Mouse (Mus musculus) gastrocnemius, postnatal 4 days (tissue): ENCODE data around the gene Cct3. TPM values are rescaled to one million over a fixed set of nuclear protein-coding genes. Genes with fewer than 3 reads are reported as not detected.
"Not testable (repeated sequence)": the region's sequence is repeated elsewhere in the genome, so short reads cannot be mapped to it uniquely, and the experiment has no call there.

ENCODE experiments used
- DNase-seq, 2 experiments: peaks; one replicate each; pipeline ENCODE4 v3.0.0; 2021 to 2022; ENCODE audit warnings: low spot score in 2 of 2, mixed read lengths in 2 of 2
- total RNA-seq, 2 experiments: library from RNA; stranded (reverse); gene quantifications; 2 replicates each; pipeline ENCODE4 v1.2.3; 2021

The Cct3 gene
- total RNA-seq, 2 experiments from 2014 or later = 231 to 248 TPM

DNA sequence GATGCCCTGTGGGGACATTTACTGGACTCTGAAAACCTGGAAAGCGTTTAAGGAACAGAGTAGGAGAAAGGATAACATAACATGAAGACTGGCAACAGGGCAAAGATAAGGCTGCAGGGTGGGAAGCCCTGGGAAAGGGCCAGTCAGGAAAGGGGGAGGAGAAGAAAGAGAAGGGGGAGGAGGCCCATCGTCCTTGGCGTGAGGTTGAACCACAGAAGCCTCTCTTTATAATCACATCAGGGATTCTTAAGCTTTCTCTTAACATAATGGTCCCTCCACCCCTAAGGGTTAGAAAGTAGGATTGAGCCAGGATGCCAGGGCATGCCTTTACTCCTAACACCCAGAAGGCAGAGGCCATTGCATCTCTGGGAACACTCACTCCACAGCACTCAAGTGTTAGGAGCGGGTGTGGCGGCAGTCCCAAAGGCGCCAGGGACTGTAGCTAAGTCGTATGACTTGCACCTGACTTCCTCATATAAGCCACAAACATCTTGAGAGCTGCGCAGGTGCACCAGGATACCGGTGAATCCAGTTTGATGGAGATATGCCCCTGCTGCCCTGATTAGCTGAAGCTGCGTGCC lies 8.7 kb upstream of the Cct3 start:
- DNase-seq = not testable (repeated sequence)

- DNase-seq = no peak
Observed at GRCm38 (mm10) chr3:88291970-88292369, 4.9 kb upstream of the Cct3 start.

- DNase-seq = not testable (repeated sequence)
Observed at GRCm38 (mm10) chr3:88295272-88295671, 1.6 kb upstream of the Cct3 start.

DNA sequence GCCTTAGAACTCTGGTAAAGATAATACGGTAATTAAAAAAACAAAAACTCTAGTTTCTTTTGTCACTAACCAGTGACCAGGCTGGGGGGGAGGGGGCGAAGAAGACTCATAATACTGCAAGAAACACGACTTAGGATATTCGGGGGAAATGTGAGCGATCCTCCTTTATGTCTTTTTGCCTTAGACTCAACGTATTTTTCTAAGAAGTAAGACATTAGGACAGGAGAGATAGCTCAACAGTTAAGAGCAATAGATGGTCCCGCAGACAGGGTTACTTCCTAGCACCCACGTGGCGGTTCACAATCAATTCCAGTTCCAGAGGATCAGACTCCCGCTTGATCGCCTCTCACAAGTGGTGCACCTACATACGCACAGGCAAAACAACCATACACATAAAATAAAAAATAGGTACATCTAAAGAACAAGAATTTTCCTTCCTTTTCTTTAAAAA lies 781 bp upstream of the Cct3 start:
- DNase-seq = no peak

DNA sequence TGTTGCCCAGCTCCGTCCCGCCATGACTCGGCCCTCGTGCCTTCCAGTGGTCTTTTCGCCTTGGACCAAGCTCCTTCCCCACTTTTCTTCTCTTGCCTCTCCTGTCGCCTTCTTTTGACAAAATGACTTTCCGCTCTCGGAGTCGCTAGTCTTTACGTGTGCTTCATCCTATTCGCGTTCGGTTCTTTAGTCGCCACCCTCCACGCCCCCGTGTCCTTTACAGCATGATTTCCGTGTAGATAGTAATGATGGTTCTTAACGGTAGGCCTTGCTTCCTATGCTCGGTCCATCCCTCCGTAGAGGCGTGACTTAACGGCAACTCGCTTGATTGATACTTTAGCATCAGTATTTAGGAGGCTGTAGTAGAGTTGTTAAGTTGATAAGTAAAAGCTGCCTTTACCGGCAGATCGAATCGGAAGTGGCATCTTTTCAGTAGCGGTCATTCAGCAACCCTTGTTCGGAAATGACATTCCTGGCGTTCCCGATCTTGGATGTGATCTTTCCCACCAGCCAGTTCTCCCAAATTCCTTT lies 470 bp downstream of the Cct3 start:
- DNase-seq = no peak

- DNase-seq = no peak
Observed at GRCm38 (mm10) chr3:88299172-88299571, 2.3 kb downstream of the Cct3 start.

DNA sequence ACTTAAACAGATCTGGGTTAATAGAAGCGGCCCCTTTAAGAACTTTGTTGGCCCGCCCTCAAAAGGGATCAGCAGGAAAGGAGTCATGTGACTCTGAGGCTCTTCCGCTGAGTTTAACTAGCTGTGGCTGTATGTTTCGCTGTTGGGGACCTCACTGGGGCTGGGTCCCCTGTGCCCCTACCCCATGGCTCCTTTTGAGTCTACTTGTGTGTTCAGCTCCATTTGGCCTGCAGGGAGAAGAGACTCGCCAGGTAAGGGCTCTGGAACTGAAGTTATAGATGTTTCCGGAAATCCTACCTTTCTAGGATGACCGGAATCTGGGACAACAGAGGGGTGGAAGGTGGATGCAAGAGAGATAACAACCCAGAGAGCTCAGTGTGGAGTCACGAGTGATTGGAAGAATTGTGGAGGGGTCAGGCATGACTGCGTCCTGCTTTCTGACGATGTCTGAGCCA lies 28.1 kb downstream of the Cct3 start, which contains the start of gene Glmp:
Gene Glmp (plus strand): TSS at position 73 of the 455 bp plus-strand sequence.
- peak in 1 of 2 experiments; percentile 63 for DNase-seq

DNA sequence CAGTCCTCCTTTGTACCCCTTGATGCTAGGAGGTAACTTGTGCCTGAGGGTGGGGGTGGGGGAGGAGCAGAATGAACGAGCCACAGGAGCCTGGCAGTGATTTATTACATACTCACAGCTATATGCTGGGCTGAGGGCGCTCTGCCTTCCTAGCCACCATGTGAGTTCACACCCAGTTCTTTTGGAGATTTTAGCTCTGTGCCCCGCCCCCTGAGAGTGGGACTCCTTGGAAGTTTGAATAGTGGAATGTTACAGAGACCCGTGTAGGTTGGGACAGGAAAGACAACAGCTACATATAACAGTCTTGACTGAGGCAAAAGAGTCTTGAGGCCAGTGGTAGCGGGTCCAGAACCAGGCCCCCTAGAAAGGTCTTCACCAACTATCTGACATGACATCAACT lies 32.0 kb downstream of the Cct3 start:
- DNase-seq = no peak

DNA sequence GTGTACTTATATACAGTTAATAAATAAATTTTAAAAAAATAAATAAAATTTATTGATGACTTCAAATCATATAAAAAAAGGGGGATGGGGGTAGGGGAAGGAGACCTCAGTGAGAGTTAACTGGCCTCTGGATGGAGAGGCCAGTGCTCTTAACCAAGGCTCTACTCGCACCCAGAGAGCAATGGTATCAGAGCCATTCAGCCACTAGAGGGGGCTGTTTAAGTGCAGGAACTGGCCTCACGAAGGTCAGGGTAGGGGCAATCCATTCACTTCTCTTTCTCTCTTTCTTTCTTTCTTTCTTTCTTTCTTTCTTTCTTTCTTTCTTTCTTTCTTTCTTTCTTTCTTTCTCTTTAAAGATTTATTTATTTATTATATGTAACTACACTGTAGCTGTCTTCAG lies 34.4 kb downstream of the Cct3 start:
- DNase-seq = no peak

DNA sequence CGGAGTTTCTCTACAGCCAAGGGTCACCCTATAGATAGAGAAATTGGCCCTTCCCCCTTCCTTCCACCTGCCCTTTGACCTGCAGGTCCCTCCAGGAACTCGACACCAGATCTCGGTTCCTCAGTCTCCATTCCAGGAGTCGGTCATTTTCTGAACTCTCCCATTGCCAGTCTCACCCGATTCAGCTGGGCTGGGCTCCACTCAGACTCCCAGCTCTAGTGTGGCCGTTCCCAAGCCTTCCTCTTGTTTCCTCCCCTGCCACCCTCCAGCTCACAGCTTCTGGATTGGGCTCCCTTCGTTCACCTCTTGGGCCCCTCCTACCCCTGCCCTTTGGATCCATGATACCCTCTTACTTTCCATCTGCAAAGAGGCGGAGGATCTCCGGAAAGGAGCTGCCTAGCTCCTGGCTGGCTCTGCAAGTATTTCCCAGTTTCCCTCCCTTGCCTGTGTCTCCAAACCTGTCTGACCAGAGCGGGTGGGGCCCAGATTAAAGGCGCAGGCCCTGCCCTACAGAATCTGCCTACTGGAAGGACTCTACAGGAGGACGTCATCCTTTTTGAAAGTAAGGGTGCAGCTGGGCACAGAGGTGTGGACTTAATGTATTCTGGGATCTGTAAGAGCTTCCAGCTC lies 37.2 kb downstream of the Cct3 start:
- DNase-seq = no peak

DNA sequence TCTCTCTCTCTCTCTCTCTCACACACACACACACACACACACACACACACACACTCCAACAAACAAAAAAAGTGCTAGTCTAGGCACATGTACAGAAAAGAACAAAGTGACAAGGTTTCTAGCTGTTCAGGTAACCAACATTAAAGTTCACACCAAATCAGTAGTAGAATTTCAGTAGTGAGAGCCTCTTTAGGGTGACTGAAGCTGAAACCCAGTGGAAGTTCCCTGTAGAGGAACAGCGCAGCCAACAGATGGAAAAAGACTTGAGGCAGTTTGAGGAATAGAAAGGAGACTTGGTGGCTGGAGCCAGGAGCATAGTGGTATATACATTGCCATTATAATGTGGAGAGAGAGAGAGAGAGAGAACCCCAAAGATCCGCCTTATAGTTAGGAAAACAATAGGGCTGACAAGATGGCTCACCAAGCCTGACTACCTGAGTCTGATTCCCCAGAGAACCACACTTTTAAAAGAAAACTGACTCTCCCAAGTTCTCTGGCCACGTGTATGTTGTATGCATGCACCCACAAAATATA lies 38.1 kb downstream of the Cct3 start:
- no peak for DNase-seq

GRCm38 (mm10) chr3:88335436-88336053 lies 38.6 kb downstream of the Cct3 start:
- DNase-seq = no peak

- DNase-seq = peak; percentile 92 to 98
Observed at GRCm38 (mm10) chr3:88336058-88337013, 39.4 kb downstream of the Cct3 start, which contains the start of the genes Tmem79 and Smg5. Gene Tmem79, minus strand, starts transcription at chr3:88336148. Gene Smg5, plus strand, starts transcription at chr3:88336260.

DNA sequence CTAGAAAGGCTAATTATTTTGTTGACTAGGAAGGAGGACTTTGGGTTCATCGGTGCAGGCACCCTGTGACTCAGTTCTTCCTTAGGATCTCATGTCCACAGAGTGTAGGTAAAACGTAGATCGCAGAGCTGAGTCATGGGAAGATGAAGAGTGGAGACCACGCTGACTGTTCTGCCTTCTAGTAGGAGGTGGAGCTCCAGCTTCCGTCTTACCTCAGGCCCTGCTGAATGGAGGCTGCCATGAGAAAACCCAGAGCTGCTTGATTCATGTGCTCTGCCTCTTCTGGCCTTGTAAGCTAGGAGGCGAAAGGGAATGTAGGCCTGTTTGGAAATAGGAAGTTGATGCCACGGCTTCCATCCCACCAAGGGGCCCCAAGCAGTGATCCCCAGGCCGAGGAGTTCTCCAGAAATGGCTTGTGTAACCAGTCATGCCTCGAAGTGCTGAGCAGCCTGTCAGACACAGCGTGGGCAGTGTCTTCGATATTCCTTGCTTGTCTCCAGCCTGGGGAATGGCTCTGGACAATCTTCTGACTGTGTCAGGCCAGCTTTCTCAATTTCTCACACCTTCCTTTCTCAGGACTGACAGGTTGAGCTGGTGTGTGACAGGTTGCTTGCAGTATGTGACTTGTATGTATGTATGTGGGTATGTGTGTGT lies 40.6 kb downstream of the Cct3 start:
- no peak for DNase-seq

- DNase-seq = no peak
Observed at GRCm38 (mm10) chr3:88338316-88338715, 41.4 kb downstream of the Cct3 start.

- no peak for DNase-seq
Observed at GRCm38 (mm10) chr3:88339006-88339405, 42.1 kb downstream of the Cct3 start.

GRCm38 (mm10) chr3:88350732-88351131 lies 53.8 kb downstream of the Cct3 start:
- DNase-seq = no peak

- DNase-seq = no peak
Observed at GRCm38 (mm10) chr3:88352907-88353306, 56.0 kb downstream of the Cct3 start.

DNA sequence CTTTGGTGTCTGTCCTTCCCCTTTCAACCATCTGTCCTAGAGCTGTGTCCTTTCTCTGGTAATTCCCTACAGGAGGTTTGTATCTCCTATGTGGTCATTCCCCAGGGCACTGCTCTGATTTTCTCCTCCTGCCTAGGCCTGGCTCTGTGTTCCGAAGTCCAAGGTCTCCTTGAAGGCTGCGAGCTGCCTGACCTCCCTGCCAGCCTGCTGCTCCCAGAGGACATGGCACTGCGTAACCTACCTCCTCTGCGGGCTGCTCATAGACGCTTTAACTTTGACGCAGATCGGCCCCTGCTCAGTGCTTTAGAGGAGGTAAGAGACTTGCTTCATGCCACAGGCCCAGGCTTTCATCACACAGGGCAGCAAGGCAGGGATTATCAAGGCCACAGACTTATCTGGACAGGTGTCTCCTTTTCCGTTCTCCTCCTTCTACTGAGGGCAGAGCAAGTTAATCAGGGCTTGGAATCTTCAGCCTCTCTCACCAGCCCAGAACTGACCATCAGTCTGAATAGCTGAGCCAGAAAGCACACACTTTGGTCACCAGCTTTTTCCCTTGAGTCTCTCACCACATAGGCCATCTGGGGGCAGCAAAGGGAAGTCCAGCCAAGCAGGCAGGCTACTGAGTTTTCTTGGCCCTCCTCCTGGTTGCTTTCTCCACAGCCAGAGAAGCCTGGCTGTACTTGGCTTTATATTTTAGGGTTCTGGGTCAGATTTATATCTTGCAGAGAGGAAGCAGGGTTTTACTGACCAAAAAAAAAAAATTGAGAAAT lies 57.7 kb downstream of the Cct3 start:
- no peak for DNase-seq
